Mouse (Mus musculus): ENCODE measurements around the gene Asprv1. TPM values are rescaled to one million over a fixed set of nuclear protein-coding genes. Genes with fewer than 3 reads are reported as not detected.

Gene Asprv1
- total RNA-seq (2021) = not detected
- long read RNA-seq, experiment 1, partial matches to known transcripts = 0 of 1 reads
- long read RNA-seq, experiment 1, other reads (novel, unspliced or antisense) = 0 of 1 reads
- long read RNA-seq, experiment 2 = 0 reads

DNA sequence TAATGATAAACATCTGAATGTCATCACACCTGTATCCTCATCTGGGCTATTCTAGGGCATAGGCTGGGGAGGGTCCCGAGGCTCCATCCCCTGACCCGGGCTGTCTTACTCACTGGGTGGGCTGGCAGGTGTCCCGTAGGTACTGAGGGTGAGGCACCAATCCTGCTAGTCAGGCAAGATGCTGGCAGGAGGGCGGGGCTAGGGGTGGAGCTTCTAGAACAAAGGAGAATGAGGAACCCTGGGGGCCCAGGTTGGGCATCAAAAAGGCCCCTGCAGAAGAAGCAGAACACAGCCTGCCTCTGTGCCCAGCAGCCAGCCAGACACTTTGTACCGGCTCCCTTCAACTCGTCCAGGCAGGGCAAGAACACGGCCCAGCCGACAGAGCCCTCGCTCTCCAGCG lies at the start of gene Asprv1:
Gene Asprv1 (plus strand): TSS at position 219 of the 400 bp plus-strand sequence.
- DNase-seq = no peak
- intact Hi-C loops (cut with DNase I) = no loop called here

DNA sequence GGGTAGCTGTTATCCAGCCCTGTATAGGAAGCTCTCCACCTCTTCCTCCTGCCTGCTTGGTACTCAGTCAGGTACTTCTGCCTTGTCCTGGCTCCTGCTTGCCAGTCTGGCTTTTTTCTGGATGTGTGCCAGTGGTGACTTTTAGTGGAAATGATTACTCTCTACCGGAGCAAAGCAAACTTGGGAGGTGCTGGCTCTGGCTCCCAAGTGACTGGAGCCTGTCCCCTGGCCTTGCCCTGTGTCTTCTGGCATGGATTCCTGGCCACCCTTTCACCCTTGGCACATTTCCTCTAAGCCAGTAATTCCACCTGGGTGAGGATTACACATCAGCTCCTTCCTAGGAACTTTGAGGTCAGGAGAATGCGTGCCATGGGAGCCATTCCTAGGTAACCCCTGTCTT lies 49.6 kb upstream of the Asprv1 start:
- intact Hi-C loops (cut with DNase I) = no loop called here
- peak in 1 of 2 experiments; percentile 40 for DNase-seq

DNA sequence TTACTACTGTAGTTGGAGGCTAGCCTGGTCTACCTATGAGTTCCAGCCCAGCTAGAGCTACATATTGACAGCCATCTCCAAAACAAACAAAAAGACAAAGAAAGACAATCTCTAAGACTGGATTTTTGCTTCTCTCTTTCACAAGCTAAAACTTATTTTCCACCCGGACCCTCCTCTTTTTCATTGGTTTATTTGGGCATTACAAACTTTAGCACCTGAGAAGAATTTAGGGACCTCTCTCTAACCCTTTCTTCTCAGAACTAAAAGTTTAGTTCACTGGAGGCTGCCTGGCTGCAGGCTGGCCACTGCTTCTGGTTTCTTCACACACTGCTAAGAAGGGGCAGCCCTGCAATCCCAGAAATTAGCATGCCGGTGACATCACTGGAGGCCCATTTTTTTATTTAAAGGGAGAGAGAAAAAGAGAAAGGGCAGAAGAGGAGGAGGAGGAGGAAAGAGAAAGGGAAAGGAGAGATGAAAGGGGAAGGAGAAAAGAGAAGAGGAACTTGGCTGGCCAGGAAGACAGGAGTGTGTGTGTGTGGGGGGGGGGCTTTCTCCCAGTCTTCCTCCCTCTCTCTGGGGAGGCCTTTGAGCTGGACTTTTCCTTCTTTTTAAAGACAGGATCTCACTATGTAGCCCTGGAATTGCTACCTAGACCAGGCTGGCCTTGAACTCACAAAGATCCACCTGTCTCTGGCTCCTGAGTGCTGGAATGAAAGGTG lies 48.7 kb upstream of the Asprv1 start:
- intact Hi-C loops (cut with DNase I) = no loop called here
- DNase-seq = no peak

DNA sequence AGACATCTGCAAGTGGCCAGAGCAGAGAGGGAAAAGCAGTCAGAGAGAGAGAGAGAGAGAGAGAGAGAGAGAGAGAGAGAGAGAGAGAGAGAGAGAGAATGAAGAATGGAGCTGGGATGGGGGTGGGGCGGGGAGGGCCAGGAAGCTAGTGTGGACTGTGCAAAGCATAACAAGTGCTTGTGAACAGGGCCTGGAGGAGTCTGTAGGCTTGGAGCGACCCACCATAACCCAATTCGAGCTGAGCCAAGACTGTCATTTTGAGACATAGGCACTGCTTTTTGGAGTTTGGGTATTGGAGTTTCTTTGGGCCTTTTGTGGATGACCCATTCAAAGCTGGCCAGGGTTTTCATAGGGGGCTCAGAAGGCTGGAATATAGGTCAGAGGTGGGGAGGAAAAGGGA lies 48.0 kb upstream of the Asprv1 start:
- DNase-seq = no peak
- intact Hi-C loops (cut with DNase I) = no loop called here

DNA sequence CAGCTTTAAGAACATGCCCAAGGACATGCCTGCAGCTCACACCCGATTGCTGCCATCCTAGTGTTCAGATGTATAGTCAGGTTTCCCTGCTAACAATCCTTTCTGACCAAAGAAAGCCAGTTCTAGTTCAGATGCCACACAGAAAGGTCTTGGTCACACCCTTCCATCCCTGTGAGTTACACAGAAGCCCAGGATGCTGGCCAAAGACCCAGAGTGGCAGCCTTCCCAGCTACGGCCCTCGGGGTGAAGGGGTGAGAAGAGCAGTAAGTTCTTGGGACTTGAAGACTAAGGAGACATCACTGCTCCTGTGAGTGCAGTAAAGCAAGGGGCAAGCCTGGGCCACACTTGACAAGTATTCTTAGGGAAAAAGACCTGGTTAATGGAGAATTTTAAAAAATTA lies 44.8 kb upstream of the Asprv1 start:
- DNase-seq = no peak
- intact Hi-C loops (cut with DNase I) = no loop called here

DNA sequence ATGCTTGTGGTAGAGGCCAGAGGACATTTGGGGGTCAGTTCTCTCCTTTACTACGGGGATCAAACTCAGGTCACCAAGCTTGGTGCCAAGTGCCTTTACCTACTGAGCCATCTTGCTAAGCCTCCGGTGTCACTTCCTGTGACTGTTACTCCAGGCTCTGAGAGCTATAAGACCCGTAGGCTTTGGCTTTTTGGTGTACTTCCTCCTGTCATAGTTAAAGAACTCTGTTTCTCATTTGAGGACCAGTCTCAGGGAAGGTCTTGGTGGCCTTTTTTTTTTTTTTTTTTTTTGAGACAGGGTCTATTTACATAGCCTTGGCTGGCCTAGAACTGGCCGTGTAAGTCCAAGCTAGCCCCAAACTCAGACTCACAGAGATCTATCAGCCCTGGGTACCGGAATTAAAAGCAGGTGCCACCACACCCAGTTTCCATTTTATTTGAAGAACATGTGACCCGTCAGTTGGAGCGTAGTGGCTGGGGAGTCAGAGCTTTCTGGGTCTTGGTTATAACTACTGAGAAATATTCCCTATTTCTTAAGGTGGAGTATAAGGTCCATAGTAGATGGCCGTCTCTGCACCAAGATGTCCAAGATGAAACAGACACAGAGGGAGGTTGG lies 44.3 kb upstream of the Asprv1 start:
- no peak for DNase-seq
- intact Hi-C loops (cut with DNase I) = no loop called here

DNA sequence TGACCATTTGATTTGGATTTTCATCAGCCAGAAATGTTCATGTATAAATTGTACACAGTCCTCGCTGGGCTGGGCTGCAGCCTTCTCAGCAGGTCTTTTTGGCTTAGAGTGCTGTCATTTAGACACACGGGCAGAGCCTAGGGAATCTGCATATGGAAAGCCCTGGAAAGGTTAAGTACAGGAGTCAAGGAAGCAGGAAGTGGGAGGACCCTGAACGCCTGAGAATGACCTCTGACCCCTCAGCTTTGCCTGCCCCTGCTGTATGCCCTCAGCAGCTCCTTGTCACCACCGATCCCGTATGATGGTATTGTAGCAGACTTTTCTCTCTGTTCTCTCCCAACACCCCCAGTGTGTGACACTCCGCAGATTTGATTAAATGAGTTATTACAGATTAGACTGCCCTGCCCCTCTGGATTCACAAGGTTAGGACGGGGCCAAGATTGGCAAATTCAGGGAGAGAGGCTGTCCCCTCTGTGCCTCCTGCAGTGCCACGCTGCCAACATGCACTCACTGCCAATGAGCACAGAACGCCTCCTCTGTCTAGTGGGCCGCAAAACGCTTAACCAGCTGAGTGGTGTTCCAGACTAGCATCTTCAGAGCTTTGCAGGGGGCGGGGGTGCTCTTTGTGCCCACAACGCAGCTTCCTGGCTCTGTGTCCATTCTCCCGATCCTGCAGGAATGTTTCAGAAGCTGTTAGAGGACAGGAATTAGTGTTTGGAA lies 43.5 kb upstream of the Asprv1 start:
- intact Hi-C loops (cut with DNase I) = no loop called here
- DNase-seq = peak; percentile 43 to 46

DNA sequence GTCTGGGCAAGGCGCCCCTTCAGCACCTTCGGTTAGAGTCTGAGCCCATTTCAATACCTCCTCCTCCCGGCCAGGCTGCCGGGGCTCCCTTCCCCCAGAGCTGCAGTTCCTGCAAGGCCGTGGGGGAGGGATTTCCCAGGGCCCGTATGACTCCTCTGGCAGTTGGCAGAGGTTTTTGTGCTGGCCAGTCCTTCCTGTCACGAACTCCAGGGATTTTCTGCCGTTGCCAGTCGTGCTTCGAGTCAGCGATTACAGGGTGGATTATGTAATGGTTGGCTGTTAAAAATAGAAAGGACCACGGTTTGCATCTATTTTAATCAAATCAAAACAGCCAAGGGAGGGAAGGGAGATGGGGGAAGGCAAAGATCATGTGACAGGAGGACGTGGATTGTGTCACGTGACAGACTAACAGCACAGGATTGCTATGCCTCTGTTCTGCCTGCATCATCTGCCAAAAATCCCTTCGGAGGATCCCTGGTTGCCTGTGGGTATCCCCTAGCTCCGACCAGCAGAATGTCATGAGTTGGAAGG lies 42.8 kb upstream of the Asprv1 start:
- DNase-seq = peak; percentile 78 to 84
- intact Hi-C loops (cut with DNase I) = no loop called here

DNA sequence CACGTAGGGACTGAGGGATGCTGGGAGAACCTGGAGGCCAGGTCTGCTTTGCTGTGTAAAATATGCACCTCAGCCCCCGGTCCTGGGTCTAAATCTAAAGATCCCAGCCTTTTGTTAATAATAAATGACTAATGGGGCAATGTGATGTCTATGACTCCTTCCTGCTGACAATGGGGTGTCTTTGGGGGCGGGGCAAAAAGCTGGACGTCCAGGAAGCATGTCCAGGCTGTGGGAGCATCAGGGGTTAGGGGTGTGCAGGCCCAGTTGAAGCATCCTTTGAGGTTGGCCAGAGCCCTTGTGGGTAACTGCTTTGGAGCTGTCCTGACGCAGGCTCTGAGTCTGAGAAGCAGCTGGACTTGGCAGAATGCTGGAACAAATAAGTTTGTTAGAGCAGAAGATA lies 41.9 kb upstream of the Asprv1 start:
- no peak for DNase-seq
- intact Hi-C loops (cut with DNase I) = no loop called here

DNA sequence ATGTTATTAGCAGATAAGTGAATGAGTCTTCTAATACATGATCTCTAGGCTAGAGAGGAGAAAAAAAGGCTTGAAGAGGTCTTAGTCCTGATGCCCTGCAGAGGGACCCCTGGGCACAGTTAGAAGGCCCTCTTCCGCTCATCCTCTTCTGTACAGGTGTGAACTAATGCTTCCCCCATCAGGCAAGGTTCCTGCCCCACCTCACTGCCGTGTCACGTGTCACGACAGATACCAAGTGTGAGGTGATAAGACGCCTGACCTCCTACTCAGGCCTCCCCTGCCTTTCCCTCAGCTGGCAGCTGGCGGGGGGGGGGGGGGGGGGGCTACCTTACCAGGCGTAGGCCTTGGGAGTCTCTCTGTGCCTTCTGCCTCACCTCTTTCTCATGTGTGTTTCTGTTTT lies 39.5 kb upstream of the Asprv1 start:
- intact Hi-C loops (cut with DNase I) = no loop called here
- DNase-seq = no peak

DNA sequence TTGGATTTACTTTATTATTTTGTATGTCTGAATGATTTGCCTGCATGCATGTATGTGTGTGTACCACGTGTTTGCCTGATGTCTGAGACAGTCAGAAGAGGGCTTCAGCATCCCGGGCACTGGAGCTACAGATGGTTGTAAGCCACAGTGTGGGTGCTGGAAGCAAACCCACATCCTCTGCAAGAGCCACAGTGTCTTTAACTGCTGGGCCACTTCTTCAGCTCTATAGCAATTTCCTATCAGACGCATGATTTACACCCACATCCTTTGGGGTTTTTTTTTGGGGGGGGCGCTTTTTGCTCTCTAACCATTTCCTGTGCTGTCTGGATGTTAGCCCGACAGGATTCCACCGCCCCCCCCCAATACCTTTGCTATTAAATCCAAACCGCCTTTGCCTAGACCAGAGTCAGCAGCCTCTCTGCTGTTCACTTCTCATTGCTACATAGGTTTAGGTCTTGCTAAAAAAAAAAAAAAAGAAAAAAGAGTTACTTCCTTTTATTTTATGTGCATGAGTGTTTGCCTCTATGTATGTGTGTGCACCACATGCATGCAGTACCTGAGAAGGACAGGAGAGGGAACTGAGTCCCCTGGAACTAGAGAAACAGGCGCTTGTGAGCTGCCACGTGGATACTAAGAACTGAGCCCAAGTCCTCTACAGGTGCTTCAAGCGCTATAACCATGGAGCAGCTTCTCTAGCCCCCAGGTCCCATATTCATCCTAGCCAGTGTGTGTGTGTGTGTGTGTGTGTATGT lies 34.6 kb upstream of the Asprv1 start:
- intact Hi-C loops (cut with DNase I) = no loop called here
- no peak for DNase-seq

DNA sequence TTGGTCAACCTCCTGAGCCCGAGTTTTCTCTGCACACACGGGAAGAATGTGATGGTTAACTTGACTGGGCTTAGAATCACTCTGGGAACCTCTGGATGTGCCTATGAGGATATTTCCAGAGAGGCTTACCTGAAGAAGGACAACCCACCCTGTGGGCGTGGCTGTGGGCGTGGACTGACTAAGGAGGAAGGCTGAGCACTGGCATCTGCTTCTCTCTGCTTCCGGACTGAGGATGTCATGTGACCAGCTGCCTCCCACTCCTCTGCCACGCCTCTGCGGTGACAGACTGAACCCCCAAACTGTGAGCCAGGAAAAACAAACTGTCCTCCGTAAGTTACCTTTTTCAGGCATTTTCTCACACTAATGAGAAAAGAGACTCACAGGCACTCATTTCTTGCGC lies 33.3 kb upstream of the Asprv1 start:
- intact Hi-C loops (cut with DNase I) = loop anchor here (5.0 kb wide), 1 partner anchor 68 kb away; no protein-coding TSS in a partner anchor
- DNase-seq = no peak

DNA sequence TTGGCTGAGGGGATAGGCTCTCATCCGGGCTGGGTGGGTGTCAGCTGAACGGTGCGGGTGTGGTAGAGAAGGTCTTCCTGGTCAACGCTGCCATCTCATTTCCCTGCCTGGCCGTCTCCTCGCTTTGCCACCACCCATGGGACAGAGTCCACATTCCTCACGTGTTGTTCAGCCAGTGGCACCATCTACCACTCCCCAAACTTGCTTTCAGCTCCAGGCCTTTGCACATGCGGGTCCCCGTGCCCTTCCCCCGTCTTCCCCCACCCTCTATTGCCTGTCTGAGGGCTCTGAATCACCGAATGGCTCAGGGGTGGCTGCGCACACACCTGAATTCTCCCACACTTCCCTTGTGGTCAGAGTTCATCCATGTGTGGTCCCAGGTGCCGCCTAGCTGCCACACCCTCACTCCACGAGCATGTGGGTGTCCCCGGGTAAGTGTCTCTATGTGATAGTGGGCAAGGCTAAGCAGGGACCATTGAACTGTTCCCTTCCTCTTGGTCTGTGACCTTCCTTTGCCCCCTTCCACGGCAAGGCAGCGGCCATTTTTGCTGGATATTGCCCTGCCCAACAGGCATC lies 32.0 kb upstream of the Asprv1 start:
- intact Hi-C loops (cut with DNase I) = loop anchor here (5.0 kb wide), 1 partner anchor 66 kb away; no protein-coding TSS in a partner anchor
- DNase-seq = no peak

DNA sequence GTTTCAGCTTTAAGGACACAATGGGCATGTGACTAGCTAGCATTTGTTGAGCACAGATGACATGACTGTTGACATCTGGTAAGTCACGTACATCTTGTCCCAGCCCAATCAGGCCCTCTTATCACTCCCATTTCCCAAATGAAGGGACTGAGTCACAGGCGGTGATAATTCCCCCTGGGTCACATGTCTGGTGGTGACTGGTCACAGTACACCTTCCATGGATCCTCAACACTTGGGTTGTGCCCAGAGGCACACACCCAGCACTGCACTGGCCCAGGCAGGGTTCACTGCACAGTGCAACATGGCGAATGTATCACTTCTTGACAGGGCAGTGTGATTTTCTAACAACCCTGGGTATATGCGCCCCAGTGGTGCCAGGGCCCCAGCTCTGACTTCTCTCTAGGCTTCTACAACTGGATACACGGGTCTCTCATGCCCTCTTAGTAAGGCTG lies 29.2 kb upstream of the Asprv1 start:
- intact Hi-C loops (cut with DNase I) = loop anchor here (5.0 kb wide), 1 partner anchor 64 kb away; no protein-coding TSS in a partner anchor
- DNase-seq = no peak

DNA sequence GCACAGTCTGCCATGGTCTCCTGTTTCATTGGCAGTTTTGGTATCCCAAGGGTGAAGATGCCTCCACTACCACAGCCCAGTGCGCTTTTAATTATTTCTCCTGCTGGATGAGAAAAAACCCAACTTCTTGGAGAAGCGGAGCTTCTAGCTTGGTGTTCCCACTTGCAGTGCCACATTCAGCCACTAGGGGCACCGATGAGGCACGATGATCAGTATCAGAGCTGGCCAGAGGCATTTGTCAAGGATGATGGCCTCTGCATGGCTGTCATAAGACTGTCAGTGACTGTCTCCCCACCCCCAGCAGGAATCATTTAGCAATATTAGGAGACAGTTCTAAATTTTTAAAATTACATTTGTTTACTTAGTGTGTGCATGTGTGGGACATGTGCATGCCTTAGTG lies 28.8 kb upstream of the Asprv1 start:
- peak; percentile 82 to 86 for DNase-seq
- intact Hi-C loops (cut with DNase I) = loop anchor here (5.0 kb wide), 1 partner anchor 63 kb away; no protein-coding TSS in a partner anchor

DNA sequence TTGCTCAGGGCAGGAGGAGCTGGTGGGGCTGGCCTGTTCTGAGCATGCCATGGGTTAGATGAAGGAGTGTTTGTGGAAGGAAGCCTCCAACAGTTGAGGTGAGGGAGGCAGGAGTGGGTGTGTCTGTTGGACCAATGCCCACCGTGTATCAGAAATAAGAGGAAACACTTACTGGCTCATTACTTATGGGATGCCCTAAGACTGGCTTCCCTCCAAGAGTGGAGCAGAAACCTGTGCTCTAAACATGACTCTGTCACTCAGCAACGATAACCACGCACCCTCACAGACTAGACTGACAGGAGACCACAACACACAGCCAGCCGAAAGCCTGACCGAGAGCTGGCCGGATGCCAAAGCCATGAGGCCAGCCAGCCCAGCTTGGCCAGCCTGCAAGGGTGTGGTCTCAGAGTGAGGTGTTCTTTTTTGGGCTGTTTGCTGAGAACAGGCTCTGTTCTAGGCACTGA lies 28.0 kb upstream of the Asprv1 start:
- intact Hi-C loops (cut with DNase I) = loop anchor here (5.0 kb wide), 1 partner anchor 62 kb away; no protein-coding TSS in a partner anchor

DNA sequence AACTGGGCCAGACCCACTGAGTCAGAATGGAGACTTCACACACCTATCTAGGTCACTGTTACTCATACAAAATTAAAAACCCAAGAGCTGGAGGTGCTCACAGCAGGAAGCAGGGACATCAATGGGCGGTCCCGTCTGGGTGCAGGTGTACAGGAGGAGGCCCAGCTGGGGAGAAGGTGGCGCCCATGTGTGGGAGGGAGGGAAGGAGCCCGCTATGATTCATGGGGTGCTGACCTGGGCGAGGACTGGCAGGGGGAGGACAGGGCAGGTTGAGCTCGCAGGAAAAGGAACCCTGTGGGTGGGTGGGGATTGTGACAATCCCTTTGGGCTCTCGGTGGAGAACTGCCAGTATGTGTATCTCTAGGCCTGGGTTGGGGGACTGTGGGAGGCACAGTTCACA lies 22.7 kb upstream of the Asprv1 start:
- intact Hi-C loops (cut with DNase I) = no loop called here

More for the DNA sequence above, 28.0 kb upstream of the Asprv1 start:
- DNase-seq = peak; percentile 21 to 51

DNA sequence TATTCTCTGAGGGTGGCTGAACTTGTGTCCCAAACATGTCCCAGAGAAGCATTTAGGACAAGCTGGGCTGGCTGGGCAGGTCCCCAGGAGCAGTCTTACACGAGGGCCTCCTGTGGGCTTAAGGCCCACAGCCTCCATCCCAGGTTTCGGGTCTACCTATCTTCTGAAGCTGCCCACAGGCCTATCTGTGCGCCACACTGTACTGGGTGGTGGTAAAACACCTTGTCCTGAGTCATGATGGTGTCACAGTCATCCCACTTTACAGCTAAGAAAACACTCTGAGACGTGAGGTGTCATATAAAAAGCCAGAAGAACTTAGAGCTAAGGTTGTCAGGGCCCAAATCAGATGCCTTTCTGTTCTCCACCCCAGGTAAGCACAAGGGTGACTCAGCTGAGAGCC lies 21.7 kb upstream of the Asprv1 start:
- DNase-seq = no peak
- intact Hi-C loops (cut with DNase I) = no loop called here

More for the DNA sequence above, 22.7 kb upstream of the Asprv1 start:
- DNase-seq = no peak

DNA sequence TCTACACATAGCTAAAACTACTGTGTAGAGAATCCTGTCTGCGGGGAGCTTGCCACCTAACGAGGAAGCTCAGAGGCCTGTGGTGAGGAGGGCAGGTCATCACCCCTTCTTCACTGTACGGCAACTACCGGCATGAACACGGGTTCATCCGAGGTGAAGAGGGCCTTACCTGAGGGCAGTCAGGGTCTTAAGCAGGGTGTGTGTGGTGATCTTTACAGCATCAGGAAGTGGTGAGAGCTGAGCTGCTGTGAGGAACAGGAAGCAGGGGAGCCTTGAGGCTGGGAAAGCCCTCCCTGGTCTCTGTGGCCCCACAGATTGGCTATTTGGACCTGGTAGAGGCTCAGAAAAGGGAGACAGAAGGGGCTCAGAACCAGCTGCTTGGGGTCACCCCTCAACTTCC lies 20.5 kb upstream of the Asprv1 start:
- intact Hi-C loops (cut with DNase I) = no loop called here
- DNase-seq = no peak

DNA sequence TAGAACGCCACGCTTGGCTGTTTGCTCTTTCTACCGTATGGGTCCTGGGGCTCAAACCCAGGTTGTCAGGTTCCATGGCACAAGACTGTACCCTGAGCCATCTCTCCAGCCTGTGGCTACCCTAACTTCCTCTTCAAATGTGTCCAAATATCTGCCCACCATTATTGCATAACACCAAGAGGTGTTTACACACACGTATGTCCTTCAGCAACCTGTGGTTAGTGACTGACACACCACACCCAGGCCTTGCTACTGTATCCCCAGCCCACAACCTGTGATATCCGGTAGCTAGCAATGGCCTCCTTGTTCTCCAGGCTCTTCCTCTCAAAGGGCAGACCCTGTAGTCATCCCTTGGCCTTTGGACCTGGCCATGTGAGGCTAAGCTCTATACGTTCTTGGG lies 18.7 kb upstream of the Asprv1 start:
- intact Hi-C loops (cut with DNase I) = no loop called here
- DNase-seq = no peak

Data from gastrocnemius, postnatal 36 days (tissue).